Mouse (Mus musculus) megakaryocyte-erythroid progenitor cell, adult 5-6 weeks (primary cell): ENCODE measurements around the gene Kbtbd12. TPM values are rescaled to one million over a fixed set of nuclear protein-coding genes. Genes with fewer than 3 reads are reported as not detected.

ENCODE experiments used
- ATAC-seq: replicated peaks from 2 replicates; pipeline ENCODE4 v1.8.0; 2016; ENCODE audit warnings: mild to moderate bottlenecking, inconsistent platforms; ENCODE audit not compliant: severe bottlenecking, poor library complexity, low FRiP score, low TSS enrichment
- total RNA-seq, 2 experiments: library from RNA; stranded (forward) in 1 of 2; stranded (reverse) in 1 of 2; fragments of 200-1000, 215-1000 nt in 1 of 2; fragments of >200 nt in 1 of 2; fragmentation: Nextera tagmentation in 1 of 2; gene quantifications; 2 replicates each; pipeline ENCODE4 v1.2.3; 2014 to 2017

The Kbtbd12 gene
- total RNA-seq, 2 experiments from 2014 or later = 0.47 to 0.98 TPM

DNA sequence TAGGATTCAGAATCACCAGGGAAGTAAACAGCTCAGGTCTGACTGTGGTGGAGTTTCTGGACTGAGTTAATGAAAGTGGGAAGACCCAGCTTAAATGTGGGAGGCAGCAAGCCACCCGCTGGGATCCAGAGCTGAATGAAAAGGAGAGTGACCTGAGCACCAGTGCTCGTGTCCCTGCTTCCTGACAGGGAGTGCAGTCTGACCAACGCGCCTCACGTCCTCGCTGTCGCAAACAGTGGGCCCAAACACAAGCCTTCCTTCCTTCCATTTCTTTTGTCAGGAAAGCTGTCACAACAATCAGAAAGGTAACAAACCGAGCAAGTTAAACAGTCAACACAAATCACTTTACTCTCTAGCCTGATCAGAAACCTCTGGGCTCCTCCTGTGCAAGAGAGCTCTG, 121.8 kb downstream of the Kbtbd12 start:
- no peak for ATAC-seq

DNA sequence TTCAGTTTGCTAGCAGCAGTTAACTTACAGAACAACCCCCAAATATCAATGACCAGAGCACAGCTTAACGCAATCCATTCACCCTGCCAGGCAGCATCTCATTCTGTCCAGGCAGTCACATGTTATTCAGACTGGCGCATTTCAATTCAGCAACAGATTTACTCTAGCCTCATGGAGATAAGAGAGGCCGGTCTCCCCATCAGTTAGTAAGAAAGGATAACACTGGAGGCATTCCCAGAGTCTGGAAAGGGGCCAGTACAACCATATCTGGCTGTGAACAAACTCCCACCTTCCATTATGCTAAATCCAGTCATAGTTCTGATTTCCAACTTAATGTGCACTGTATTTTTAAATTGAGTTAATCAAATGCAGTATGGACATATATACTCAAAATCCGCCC, 123.2 kb downstream of the Kbtbd12 start:
- no peak for ATAC-seq

DNA sequence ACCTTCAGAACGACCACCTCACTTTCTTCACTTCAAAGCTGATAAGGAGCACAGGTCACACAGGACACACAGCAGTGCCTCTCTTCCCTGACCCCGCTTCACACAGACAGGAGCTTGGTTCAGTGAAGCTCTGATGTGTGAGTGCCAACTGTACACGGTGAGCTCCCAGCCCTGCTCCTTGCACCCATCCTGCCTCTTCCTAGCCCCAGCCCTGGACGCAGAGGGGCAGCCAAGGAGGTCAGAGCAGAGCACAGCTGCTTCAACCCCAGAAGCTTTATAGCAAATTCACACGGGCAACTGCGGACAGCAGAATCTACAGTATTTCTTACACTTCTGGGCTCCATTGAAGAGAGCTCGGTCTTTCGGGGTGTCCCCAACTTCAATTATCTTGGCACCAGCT, 123.8 kb downstream of the Kbtbd12 start:
- ATAC-seq = no peak

DNA sequence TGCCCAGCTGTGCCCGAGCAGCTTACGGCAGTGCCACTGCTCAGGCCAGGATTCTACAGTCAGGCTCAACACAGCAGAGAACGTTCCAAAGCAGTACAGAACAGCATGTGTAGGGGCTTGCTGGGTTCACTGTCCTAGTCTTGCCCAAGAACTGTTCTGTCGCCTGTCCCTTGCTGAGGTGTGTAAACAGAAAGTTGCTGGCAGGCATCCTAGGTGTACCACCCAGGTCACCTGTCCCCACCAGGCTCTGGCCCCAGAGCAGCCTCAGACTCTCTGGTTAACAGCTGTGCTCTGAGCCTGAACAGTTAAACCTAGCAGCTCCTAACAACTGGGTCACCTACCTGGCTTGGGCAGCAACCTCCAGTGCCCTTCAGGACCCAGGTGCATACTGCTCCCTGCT, 134.7 kb downstream of the Kbtbd12 start:
- ATAC-seq = no peak

DNA sequence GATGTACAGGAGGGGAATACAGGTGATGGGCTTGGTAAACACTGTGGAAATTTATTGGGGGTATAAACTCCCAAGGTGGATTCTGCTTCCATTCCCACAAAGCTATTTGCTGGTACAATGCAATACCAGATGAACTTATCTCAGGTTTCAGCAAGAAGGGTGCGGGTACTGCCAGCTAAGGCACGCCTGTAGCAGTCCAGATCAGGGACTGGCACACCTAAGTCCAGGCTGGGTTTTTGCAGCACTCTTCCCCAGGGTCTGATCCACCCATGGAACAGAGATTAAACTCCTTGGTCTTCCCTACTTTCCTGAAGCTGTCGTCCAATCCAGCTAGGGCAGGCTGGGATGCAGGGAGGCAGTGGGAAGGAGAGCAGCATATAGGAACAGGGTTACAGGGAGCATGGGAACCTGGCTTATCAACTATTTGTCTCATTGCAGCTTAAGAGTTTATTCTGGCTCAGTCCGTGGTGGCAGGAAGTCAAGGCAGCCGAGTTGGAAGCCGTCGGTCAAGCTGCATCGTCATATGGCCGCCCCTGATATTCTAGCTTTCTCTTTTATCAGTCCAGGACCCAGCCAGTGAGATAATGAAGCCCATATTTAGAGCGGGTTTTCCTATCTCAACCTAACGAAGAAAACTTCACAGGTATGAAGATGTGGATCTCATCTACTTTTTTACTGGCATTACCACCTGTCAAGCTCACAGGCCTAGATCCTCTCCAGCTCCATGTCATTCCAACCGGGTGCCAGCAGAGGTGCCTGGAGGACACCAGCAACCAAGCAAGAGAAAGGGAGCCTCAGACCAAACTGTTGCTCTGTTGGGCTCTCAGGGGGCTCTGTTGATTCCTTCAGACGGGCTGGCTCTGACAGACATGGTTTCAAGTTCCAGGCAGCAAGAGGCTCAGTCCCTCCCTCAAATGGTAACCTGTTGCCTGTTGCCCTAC, 135.4 kb downstream of the Kbtbd12 start:
- ATAC-seq = peak; percentile 54

DNA sequence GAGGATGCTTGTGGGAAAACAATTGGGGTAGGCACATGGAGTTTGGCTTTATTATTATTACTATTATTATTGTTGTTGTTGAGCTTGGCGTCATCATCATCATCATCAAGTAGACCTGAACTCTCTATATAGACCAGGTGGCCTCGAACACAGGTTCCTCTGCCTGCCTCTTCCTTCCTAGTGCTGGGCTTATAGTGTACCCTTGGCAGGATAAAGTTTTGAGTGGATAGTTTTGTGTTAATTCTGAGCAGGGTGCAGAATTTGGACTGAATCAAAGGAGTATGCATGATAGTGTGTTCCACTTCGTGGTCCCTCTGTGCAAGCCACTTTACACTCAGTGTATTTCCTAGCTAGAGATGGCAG, 137.4 kb downstream of the Kbtbd12 start:
- ATAC-seq = no peak

DNA sequence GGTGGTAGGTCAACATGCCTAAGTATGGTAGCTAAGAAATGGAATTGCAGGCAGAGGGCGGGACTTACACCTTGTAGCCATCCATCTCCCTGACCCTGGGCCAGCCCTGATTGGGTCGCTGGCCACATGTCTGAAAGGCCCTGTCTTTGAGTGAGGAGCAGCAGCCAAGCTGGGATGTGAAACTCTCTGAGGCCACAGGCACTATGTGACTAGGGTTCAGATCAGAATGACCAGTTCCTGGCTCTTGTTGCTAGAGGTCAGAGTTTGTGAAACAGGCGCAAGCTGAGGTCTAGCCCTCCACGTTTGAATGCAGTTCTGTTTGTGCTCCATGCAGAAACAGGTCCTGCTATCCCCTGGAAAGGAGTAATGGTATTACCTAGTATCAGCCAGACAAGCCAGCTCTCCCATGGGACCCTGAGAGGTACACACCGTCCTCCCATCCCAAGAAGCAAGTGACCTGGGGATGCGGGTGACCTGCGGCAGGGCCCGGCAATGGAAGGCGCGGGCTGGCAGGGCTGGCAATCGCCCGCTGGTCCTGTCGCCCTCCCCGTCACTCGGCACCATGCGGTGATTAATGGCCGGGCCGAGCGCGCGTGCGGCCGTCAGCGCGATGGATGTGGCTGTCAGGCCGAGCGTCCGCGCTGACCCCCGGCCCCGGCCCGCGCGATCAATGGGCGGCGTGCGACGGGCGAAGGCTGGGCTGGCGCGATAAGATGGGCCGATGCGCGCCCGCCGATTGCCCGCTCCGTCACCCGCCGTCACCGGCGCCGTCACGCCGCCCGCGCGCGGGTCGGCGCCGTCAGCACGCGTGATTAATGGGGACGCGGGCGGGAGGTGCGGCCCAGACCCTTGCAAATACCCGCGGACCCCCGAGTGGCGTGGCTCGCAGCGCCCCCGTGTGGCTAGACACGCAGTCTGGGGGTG, 138.0 kb downstream of the Kbtbd12 start:
- no peak for ATAC-seq

Other genes starting within 250 kb of the Kbtbd12 start
- 31.6 and 38.6 TPM in 2 replicates for gene Eefsec, start 191.4 kb downstream of the Kbtbd12 start, total RNA-seq (2014; fragmentation: Nextera tagmentation)
- gene Eefsec, start 191.4 kb downstream of the Kbtbd12 start, total RNA-seq (2017) = 14.2 and 23.2 TPM in 2 replicates
- 117 TPM in 2 replicates for gene Ruvbl1, start 172.5 kb downstream of the Kbtbd12 start, total RNA-seq (2014; fragmentation: Nextera tagmentation)
- 289 and 308 TPM in 2 replicates for gene Ruvbl1, start 172.5 kb downstream of the Kbtbd12 start, total RNA-seq (2017)
- 93.0 and 138 TPM in 2 replicates for gene Sec61a1, start 119.0 kb downstream of the Kbtbd12 start, total RNA-seq (2014; fragmentation: Nextera tagmentation)
- 101 and 113 TPM in 2 replicates for gene Sec61a1, start 119.0 kb downstream of the Kbtbd12 start, total RNA-seq (2017)
- 17.9 and 19.1 TPM in 2 replicates for gene Mgll, start 86.5 kb upstream of the Kbtbd12 start, total RNA-seq (2014; fragmentation: Nextera tagmentation)
- gene Mgll, start 86.5 kb upstream of the Kbtbd12 start, total RNA-seq (2017) = 8.9 and 9.3 TPM in 2 replicates
- 16.9 and 47.2 TPM in 2 replicates for gene Abtb1, start 204.0 kb upstream of the Kbtbd12 start, total RNA-seq (2014; fragmentation: Nextera tagmentation)
- gene Abtb1, start 204.0 kb upstream of the Kbtbd12 start, total RNA-seq (2017) = 30.6 and 44.0 TPM in 2 replicates
- gene Podxl2, start 237.1 kb upstream of the Kbtbd12 start, total RNA-seq (2014; fragmentation: Nextera tagmentation) = 6.6 TPM in 1 of 2 replicates, not detected in the other
- gene Podxl2, start 237.1 kb upstream of the Kbtbd12 start, total RNA-seq (2017) = not detected in 2 replicates